Mouse (Mus musculus) Muller cell, postnatal 12 days (primary cell): ENCODE measurements around the gene Bmx.

ENCODE experiments used
- DNase-seq: peaks from one replicate; pipeline ENCODE4 v3.0.0-alpha.2; 2015; ENCODE audit errors: inconsistent ontology term

The Bmx gene

DNA sequence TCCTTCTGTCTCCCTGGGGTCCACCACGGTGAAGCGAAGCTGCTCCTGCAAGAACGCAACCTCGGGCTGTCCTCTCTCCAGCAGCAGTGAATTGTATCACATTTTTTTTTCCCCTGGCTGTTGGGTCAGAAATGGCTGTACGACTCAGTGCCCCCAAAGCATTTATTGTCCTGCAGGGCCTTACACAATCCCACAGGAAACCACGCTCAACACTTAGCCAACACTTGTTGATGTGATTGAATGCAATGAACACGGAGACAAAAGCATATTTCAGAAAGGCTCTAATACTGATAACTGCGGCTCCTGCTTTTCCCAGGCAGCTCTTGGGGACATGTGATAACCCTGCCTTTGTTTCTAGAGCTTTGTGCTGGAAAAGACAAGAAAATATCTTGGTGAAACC lies at the start of gene Bmx:
TSS of gene Bmx (minus strand) at position 137 of the 400 bp plus-strand sequence.
- DNase-seq: no peak

DNA sequence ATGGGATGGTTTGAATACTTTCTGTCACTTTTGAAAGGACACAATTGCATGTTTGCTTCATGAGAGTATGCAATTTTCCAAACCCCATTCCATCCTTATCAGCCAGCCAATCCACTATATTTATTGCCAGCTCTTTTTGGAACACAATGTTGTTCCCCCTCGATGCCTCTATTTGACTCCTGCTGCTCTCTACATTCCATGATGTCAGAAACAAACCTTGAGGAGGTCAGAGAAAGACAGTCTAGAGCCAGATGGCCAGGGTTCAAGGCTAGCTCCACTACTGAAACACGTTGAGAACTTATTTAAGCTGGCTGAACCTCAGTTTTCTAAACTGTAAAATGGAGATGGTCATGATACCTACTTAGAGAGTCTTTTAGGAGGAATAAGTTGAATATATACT lies 48.3 kb upstream of the Bmx start:
- DNase-seq: peak; percentile 11

DNA sequence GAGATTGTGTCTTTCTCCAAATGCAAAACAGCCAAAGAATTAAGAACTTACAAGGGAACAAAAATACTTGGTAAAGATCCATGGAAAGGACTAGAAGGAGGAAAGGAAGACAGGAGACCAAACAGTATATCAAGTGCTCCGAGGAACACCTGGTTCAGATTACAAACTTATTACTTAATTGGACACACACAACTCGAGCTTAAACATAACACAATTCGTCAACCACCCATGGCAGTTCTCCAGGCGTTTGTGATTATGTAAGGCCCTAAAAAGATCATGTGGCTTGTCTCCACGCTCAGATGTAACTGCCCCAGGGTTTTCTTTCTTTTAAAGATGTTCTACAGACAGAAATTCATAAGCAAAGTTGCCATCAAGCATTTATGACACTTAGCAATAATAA lies 33.2 kb upstream of the Bmx start:
- DNase-seq: no peak

DNA sequence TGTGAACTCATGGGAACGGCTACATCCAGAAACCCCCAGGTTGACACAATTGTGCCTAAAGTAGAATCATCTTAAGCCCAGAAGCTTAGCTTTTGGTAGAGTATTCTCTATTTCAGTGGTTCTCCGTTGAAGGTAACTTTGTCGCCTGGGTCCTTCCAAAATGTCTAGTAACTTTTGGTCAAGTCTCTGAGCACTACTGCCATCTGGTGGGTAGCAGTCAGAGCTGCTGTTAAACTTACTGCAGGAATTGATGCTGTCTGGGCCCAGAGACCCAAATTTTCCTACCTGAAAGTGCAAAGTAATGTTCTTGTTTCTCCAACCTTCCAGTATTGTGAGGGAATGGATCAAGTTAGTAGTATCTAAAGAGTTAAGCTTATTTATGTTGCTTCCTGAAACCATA lies 29.1 kb upstream of the Bmx start:
- DNase-seq: no peak

DNA sequence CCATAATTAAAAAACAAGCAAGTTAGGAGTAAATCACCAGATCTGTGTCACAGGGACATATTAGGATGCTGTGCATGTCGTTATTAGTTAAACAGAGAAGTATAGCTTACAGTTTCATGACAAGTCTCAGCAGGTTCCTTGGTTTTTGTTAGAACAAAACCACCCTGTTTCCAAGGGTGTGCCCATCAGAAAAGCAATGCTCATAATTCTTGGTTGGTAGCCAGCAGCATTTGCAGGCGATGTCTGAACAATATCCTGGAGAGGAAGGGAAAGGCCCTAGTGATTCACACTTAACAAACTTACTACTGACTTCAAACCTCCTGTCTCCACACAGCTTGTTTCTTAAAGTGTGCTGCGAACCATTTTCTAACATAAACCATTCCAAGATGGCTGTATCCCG lies 25.8 kb upstream of the Bmx start:
- DNase-seq: no peak

DNA sequence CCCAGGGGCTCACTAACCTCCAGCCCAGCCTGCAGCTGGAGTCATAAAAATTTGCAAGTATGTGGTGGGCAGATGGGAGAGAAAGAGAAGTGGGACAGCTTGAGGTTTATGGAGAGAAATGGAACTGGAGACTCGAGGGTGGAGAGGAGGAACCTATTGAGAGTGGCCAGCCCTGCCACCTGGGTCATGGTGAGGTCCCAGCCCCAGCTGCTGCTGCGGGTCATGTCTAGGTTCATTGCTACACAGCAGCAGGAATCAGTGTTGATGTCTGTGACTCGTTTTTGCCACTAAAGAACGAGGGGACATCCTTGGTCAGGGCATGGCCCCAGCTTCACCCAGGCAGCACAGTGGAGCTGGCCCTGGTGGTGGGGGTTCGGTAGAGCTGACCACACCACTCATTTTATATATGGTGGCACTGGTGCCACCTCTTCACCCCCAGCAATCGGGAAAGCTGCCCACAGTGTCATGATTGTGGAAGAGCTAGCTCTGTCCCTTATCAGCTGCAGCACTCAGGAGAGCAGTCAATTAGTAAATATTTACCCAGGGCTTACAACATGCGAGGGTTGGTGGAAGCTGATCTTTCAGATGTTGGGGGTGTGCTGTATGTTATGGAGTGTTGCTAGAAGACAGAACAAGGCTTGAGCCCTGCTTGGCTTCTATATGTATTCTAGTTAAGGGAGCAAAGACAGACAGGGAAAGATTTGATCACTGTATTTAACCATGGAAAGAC lies 23.1 kb upstream of the Bmx start:
- DNase-seq: no peak

DNA sequence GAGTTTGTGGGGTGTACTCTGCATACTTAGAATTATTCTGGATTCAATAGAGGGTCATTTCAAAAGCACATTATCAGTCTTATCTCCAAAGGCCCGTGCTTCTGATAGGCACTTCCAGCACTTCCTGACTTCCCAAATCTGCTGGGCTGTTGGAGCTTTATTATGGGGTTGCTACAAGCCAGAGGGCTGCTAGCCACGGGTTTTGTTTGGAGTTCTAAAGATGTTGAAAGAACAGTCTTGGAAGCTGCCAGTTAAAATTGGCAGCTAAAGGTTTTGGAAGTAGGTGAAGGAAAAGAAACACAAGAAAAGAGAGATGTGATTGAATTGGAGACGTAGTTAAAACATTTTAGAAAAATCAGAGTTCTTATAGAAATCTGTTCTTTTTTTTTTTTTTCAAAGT lies 17.5 kb upstream of the Bmx start:
- DNase-seq: no peak

DNA sequence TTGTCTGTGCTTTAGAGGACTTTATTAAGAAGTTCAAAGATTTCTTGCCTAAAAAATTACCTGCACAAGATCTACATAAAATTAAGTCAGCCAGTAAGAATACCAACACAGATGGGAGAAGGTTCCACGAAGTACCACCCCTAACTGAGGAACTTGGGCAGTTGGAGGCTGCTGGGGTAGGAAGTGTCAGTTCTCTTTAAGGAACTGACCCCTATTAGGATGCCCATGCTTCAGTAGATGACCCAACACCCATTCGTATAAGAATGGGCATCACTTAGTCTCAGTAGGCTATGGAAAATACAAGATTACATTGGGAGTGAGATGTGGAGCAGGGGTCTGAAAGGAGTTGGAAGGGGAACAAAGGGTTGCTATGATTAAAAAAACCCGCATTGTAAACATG lies 12.6 kb upstream of the Bmx start:
- no peak for DNase-seq

DNA sequence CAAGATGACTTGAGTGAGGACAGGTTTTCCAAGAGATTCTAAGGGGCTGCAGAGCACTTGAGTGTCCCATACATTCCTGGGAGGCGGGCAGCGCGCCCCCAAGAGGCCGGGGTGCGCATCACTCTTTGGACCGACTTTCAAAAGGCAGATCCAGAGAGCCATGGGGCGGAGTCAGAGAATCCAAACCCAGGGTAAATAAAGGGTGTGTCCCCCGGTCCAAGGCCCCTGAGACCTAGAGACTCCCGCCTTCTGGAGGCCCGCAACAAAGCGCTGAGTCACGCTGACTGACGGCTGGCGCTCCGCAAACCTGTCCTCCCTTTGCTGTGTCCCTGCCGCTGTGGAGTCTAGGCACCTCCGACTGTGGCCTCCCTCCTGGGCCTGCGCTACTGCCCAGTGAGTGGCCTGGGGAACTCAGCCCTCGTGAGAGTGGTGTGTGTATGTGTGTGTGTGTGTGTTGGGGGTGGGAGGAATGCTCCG lies 11.3 kb upstream of the Bmx start, which contains the start of gene Pir:
TSS of gene Pir (plus strand) at position 87 of the 477 bp plus-strand sequence.
- DNase-seq: peak; percentile 52

DNA sequence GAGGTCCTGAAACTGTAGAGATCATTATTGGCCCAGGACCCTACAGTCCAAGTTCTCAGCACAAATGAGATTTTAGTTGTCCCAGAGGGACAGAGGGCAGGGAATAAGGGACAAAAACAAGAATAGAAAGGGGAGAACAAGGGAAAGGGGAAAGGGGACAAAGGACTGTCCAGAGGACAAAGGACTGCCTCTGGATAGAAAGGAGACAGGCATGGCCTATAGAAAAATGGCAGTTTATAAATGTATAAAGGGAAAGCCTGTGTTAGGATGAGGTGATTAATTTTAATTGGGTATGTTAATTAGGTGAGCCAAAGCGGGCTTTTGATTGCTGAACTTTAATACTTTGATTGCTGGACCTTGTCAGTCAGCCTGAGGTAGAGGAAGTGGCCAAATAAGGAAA lies 6.9 kb upstream of the Bmx start:
- DNase-seq: no peak

DNA sequence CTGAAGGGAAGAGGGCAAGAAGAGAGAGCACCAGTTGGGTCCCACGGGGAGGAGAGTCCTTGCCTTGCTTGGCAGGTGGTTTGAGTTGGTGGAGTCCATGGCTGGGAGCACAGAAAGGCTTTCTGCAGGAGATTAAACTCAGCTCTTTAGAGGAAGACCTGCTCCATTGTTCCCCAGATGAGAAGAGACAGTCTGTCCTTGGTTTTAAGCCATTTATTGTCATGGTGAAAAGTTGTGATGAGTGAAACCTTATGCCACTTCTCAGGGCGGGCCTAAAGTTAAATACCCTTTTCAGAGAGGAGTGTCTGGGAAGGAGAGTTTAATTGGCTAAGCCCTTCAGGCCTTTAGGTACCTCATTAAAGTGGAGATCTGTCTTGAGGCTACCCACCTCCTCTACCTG lies 4.3 kb upstream of the Bmx start:
- DNase-seq: no peak

DNA sequence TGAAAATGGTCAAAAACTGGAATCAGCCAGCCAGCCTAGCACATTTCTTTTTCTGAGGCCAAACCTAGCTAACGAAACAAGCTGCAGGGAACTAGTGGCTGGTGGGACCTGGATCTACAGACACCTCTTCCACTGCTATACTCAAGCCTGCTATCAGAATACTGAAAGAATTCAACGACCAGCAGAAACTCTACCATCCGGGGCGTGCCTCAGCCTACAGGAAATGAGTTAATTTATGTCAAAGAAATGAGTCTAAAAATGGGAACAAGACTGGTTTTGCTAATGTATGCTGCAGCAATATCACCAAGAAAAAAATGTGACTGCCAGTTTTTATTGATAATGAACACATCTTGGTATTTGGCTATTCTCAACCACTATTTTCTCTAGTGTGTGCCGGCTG lies 669 bp upstream of the Bmx start:
- no peak for DNase-seq

DNA sequence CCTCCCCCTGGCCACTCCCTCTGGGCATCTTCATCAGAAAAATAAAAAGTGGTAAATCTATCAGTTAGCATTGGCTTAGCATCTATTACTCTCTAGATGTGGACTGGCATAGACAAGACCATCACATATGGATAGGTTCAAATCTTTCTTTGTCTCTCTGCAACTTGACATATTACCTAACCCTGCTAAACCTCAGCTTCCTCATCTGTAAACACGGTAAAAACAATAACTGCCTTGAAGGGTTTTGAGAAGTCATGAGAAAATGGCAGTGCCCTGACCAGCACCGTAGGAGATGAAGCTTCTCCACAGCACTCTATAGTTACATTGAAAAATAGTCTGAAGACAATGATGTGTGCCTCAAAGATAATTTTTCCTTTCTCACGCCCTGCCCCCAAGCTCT lies 1.5 kb downstream of the Bmx start:
- no peak for DNase-seq

DNA sequence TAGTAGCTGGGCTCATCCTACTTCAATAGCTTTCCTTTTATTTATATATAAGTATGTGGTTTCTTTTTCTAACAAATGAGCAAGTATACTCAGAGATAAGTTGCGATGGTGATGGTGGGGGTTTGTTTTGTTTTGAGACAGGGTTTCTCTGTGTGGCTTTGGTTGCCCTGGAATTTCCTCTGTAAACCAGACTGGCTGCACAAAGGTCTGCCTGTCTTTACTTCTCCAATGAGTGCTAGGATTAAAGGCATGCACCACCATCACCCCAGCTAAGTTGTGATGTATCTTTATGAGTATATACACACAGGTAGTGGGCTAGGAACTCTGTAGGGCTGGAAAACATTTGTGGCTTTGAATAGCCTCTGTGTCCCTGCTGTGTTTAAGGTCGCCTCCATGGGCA lies 11.3 kb downstream of the Bmx start:
- DNase-seq: peak; percentile 17

DNA sequence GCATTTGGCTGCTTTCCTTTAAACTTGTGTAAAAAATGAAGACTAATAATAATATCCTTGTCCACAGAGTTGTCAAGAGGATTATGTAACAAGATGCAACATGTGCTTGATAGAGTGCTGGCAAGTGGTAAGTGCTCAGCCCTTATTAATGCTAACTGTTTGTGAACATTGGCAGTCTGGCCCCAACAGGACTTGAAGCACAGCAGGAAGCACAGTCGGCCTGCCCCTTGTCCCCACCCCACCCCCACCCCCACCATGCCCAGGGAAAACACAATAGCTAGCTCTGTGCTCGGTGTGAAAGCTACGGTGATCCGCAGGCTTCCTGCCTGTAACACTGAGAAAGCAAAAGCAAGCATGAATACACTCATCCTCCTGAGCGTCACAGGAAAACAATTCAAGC lies 12.3 kb downstream of the Bmx start:
- peak; percentile 43 for DNase-seq

DNA sequence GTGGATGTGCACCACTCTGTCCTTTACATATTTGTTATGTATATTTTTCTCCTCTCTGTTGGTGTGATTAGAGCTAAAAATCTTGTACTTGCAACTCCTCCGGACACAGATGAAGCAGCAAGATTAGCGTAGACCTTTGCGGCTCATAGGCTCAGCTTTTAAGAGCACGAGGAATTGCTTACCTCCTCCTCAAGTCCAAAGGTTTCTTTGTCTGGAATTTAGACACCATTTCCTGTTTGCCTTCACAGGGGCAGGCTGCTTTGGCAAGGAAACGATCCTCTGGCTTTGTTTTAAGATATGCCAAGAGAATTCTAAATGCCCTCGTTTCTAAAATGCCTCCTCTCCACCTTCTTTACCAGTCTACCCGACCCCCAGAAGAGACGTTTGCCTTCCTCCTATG lies 24.6 kb downstream of the Bmx start:
- DNase-seq: no peak

DNA sequence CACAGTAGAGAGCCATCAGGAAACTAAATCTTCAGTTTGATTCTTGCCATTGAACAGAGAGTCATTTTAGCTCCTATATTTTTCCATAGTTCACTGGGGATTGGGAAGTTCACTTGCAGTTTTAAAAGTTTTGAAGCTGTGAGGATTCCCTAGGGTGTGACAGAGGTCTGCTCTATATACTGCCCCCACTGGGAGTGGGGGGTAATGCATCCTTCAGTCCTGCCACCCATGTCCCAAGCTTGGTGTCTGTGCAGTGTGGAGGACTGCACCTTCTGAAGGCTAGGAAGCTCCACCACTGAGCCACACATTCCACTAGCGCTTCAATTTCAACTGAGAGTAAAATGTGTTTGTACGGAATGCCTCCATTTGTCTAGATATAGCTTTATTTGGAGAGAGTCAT lies 36.0 kb downstream of the Bmx start:
- no peak for DNase-seq

DNA sequence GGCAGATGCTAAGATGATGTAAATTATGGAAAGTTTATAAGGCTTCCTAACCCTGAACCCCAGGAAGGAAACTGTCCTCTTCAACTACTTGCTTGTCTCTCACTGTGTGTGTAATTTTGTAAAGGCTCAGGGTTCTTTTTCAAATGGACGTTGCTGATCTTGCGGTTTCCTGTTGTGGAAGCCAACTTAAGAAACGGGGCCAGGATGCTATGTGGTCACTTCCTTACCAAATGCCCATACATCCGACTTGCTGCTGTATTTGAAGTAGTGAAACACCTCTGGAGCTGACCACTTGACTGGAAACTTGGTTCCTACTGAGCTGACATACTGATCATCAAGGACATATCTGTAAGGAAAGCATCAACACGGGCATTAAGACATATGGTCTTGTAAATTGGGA lies 57.4 kb downstream of the Bmx start:
- no peak for DNase-seq

DNA sequence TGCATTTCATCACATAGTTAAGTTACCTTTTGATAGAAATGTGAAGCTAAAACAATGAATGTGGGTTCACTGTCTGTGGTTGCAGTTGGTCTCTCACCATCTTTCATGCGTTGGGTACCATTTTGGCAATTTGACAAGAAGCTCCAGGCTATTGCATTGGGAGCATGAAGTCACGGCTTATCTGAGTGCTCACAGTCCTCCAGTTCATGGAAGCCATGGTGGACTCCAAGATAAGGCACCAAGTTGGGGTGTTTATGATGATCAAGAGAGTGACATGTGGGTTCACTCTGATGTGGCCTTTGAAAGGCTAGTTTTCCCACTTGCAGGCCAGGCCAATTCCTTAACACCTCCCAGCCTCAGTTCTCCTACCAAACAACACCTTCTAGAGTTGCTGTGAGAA lies 60.3 kb downstream of the Bmx start:
- no peak for DNase-seq

DNA sequence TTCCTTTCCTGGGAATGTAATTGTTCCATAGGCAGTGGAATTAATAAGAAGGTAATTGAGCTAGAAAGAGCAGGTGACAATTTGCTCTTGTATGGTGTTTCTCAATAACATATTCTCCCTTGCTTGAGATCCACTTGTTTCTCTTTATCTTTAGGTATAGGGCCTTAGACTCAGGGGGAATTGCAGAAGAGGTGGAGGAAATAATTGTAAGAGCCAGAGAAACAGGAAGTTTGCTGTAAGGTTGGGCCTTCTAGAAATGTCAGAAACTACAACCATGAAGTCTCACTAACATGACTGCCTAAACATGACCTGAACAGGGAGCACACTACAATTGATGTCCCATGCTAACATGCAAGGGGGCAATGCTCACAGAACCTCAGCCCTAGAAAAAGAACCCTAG lies 68.1 kb downstream of the Bmx start:
- no peak for DNase-seq

DNA sequence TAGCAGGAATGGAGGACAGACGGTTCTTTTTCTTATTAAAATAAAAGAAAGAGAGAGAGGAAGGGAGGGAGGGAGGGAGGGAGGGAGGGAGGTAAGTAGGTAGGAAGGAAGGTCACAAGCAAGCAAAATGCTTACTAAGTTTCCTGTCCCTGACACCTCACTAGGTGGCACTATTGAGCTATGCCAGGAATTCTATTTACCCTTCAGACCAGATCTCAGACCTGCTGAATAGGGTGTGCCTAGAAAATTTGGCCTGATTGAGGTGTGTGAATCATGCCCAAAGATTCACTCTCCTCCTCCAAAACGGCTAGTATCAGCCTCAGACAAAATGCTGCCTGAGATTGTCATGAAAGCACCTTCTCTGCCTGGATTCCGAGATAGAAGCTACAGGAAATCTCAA lies 74.1 kb downstream of the Bmx start:
- DNase-seq: peak; percentile 51

DNA sequence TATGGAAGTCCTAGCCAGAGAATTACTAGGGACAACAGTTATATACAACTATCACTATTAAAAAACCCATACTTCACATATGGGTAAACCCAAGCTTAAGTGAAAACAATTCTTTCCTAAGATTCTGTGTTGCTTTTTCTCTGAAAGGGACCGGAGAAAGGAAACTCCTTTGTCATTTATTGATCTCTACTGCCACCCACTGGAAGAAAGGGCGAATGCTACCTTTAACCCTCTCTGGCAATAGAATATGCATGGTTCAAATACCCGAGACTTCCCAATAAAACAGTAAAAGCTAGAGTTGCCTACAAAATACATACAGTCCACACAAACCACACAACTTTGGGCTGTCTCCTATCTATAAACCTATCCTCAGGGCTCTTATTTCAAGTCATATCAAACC lies 78.2 kb downstream of the Bmx start:
- DNase-seq: peak; percentile 41

DNA sequence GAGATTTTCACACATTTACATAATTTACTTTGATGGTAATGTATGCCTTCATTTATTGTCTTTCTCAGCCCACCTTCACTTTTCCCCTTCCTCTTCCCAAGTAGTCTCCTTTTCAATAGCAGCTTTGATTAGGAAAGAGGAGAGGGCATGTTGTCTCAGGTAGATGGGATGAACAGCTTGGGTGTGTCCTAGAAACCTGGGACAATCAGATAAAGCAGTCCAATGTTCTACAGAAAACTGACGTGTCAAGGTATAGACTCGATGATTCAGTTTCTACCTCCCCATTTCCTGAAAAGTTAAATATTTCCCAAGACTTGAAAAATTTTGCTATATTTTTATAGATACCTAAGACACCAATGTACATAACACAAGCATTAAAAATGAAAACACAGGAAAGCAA lies 79.1 kb downstream of the Bmx start:
- DNase-seq: no peak

DNA sequence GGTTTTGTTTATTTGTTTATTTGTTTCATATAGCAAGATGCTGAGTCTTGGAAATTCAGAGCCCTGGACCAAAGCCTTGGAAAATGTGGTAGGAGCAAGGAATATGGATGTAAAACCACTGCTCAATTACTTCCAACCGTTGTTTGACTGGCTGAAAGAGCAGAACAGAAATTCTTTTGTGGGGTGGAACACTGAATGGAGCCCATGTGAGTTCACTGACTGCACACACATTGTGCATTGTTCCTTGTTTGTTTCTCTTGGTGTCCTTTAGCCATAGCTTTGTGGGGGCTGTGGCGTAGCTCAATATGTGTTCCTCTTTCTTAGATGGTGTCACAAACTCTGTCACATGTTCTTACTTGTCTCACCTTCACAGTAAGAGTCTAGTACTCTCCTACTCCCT lies 82.2 kb downstream of the Bmx start:
- peak; percentile 52 for DNase-seq
